Mouse (Mus musculus): ENCODE measurements around the gene Kcnk10.

- no peak for TF ChIP-seq POLR2A (IDR thresholded peaks at IDR 0.05; ENCODE audit: borderline replicate concordance, insufficient read depth, low read length)
- TF ChIP-seq CTCF (IDR thresholded peaks at IDR 0.05; ENCODE audit: borderline replicate concordance, insufficient read depth, low read depth, low read length) = no peak
These were observed 76.4 kb downstream of the Kcnk10 start for GRCm38 (mm10) chr12:98501528-98502280.
